9 mouse cellular contexts compared by ENCODE assay signal in the genomic region with DNA sequence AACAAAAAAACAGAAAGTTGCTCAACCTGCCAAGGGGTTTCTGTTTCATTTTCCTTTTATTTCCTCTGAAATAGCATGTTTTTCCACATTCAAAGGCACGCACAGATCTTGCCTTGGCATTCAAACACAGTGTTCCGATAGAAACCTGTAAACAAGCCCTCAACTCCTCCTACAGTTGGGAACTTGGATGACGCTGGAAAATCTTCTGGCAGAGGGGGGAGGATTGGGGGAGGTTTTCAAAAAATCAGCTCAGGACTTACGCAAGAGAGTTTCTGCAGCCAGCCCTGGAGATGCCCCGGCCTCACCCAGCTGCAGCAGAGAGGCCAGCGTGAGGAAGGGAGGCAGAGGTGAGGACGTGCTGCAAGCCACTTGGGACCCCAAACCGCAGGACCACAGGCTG. TPM values are rescaled to one million over a fixed set of nuclear protein-coding genes. Genes with fewer than 3 reads are reported as not detected.
DNase-seq lines count a peak whose midpoint lies in the region; ATAC-seq and TF ChIP-seq lines count a peak whose summit lies in the region.
"Had no signal": no experiment of that assay in that cellular context is flagged by ENCODE, and none has a peak within 500 bp of the region (broad histone marks: within the 10 kb centered on the region; RNA-seq: fewer than 3 reads in every experiment).

No protein-coding gene starts in this region.

- H3K4me2 ChIP-seq in embryonic facial prominence, embryonic 13.5 days = no peak overlapping the region
- peak overlapping the region; percentile 82 for H3K4me2 ChIP-seq in CH12.LX (ENCODE audit: insufficient read depth, low read depth, poor library complexity, severe bottlenecking)
- H3K4me2 ChIP-seq in hindbrain, embryonic 12.5 days (replicated peaks) = no peak overlapping the region
- no peak overlapping the region for H3K4me2 ChIP-seq in hindbrain, embryonic 16.5 days (ENCODE audit: low read length)
- H3K4me2 ChIP-seq: neural tube, embryonic 13.5 days had no signal

- dilution Hi-C loops in CH12.LX (cut with MboI; ENCODE audit: extremely low pct_ligation_motif_present, extremely low pct_unique_long_range_greater_than_20kb, low sequenced_read_pairs) = no loop called here

- no peaks in the 10 kb centered on the region for H3K27me3 ChIP-seq in embryonic facial prominence, embryonic 13.5 days
- H3K27me3 ChIP-seq in embryonic facial prominence, embryonic 10.5 days (replicated peaks; ENCODE audit: low read depth, poor library complexity, severe bottlenecking) = no peaks in the 10 kb centered on the region
- no peaks in the 10 kb centered on the region for H3K27me3 ChIP-seq in CH12.LX (replicated peaks)
- H3K27me3 ChIP-seq in hindbrain, embryonic 12.5 days = no peaks in the 10 kb centered on the region
- no peaks in the 10 kb centered on the region for H3K27me3 ChIP-seq in hindbrain, embryonic 16.5 days (replicated peaks; ENCODE audit: control insufficient read depth, insufficient read depth, low read length)
- H3K27me3 ChIP-seq: neural tube, embryonic 13.5 days had no signal

- H3K9me3 ChIP-seq in embryonic facial prominence, embryonic 13.5 days = no peaks in the 10 kb centered on the region
- no peaks in the 10 kb centered on the region for H3K9me3 ChIP-seq in embryonic facial prominence, embryonic 10.5 days
- H3K9me3 ChIP-seq in CH12.LX (replicated peaks; ENCODE audit: low read length) = no peaks in the 10 kb centered on the region
- H3K9me3 ChIP-seq in hindbrain, embryonic 12.5 days (replicated peaks) = no peaks in the 10 kb centered on the region
- H3K9me3 ChIP-seq in hindbrain, embryonic 16.5 days (ENCODE audit: control insufficient read depth, low read length) = no peaks in the 10 kb centered on the region
- H3K9me3 ChIP-seq: neural tube, embryonic 13.5 days had no signal

- no peak for ATAC-seq in embryonic facial prominence, embryonic 13.5 days (ENCODE audit: insufficient number of reproducible peaks, insufficient read depth, low FRiP score, low TSS enrichment, low read depth)
- no peak for ATAC-seq in hindbrain, embryonic 12.5 days (ENCODE audit: low FRiP score)
- no peak for ATAC-seq in hindbrain, embryonic 16.5 days

- no peaks in the 10 kb centered on the region for H3K79me2 ChIP-seq in CH12.LX (replicated peaks; ENCODE audit: control insufficient read depth, extremely low read depth, insufficient read depth, poor library complexity, severe bottlenecking)

- intact Hi-C loops in gastrocnemius, postnatal 14 days (cut with DNase I; ENCODE audit: low total_unique reads) = no loop called here

- H3K9ac ChIP-seq in embryonic facial prominence, embryonic 13.5 days = no peak overlapping the region
- no peak overlapping the region for H3K9ac ChIP-seq in CH12.LX (ENCODE audit: insufficient read depth, low read depth)
- H3K9ac ChIP-seq in hindbrain, embryonic 12.5 days = no peak overlapping the region
- H3K9ac ChIP-seq in hindbrain, embryonic 16.5 days (ENCODE audit: low read depth, low read length) = no peak overlapping the region
- H3K9ac ChIP-seq: neural tube, embryonic 13.5 days had no signal

- H3K4me3 ChIP-seq in embryonic facial prominence, embryonic 13.5 days = no peak overlapping the region
- H3K4me3 ChIP-seq in embryonic facial prominence, embryonic 10.5 days = no peak overlapping the region
- H3K4me3 ChIP-seq in CH12.LX (replicated peaks in 1 of 3; ENCODE audit: low read depth in 2 of 3, low read length in 2 of 3, poor library complexity in 1 of 3) = peak overlapping the region in 1 of 3 experiments; percentile 35
- H3K4me3 ChIP-seq in hindbrain, embryonic 12.5 days = no peak overlapping the region
- H3K4me3 ChIP-seq in hindbrain, embryonic 16.5 days (ENCODE audit: low read length) = no peak overlapping the region
- H3K4me3 ChIP-seq: neural tube, embryonic 13.5 days had no signal

- TF ChIP-seq EP300 in CH12.LX (IDR thresholded peaks at IDR 0.05; ENCODE audit: low read length) = no peak

- no peak for TF ChIP-seq CTCF in CH12.LX (conservative IDR thresholded peaks at IDR 0.05 in 1 of 2, IDR thresholded peaks at IDR 0.05 in 1 of 2; ENCODE audit: low read depth in 2 of 2, low read length in 2 of 2)

- in situ Hi-C loops in CH12.LX (cut with MboI; ENCODE audit: low pct_ligation_motif_present, low pct_unique_long_range_greater_than_20kb, low sequenced_read_pairs) = no loop called here

- no peak for TF ChIP-seq POLR2A in CH12.LX (IDR thresholded peaks at IDR 0.05; ENCODE audit: low read depth, low read length)

- 54% methylated on average over 8 of the region's 8 CpGs for WGBS in embryonic facial prominence, embryonic 13.5 days
- 68% methylated on average over 8 of the region's 8 CpGs for WGBS in embryonic facial prominence, embryonic 10.5 days
- 77% methylated on average over 8 of the region's 8 CpGs for WGBS in hindbrain, embryonic 12.5 days
- 70% methylated on average over 8 of the region's 8 CpGs for WGBS in hindbrain, embryonic 16.5 days

- peaks cover 8% of the 10 kb centered on the region for H3K4me1 ChIP-seq in embryonic facial prominence, embryonic 13.5 days
- no peaks in the 10 kb centered on the region for H3K4me1 ChIP-seq in embryonic facial prominence, embryonic 10.5 days
- H3K4me1 ChIP-seq in CH12.LX (ENCODE audit: control insufficient read depth in 1 of 2, insufficient read depth in 2 of 2) = peaks cover 7 to 18% of the 10 kb centered on the region in 2 experiments
- peaks cover 5% of the 10 kb centered on the region; the same call in 1 of the 2 replicates for H3K4me1 ChIP-seq in hindbrain, embryonic 12.5 days
- H3K4me1 ChIP-seq in hindbrain, embryonic 16.5 days (ENCODE audit: control insufficient read depth, insufficient read depth, low read depth, low read length) = no peaks in the 10 kb centered on the region

- no peak for TF ChIP-seq RAD21 in CH12.LX (IDR thresholded peaks at IDR 0.05; ENCODE audit: low read depth, low read length)

- H3K36me3 ChIP-seq in embryonic facial prominence, embryonic 13.5 days = no peaks in the 10 kb centered on the region
- no peaks in the 10 kb centered on the region for H3K36me3 ChIP-seq in embryonic facial prominence, embryonic 10.5 days (replicated peaks)
- H3K36me3 ChIP-seq in CH12.LX (replicated peaks in 1 of 2; ENCODE audit: control insufficient read depth in 1 of 2, insufficient read depth in 1 of 2, low read length in 1 of 2) = no peaks in the 10 kb centered on the region
- H3K36me3 ChIP-seq in hindbrain, embryonic 12.5 days = no peaks in the 10 kb centered on the region
- H3K36me3 ChIP-seq in hindbrain, embryonic 16.5 days (ENCODE audit: control insufficient read depth, insufficient read depth, low read length) = no peaks in the 10 kb centered on the region
- H3K36me3 ChIP-seq: neural tube, embryonic 13.5 days had no signal

- H3K27ac ChIP-seq in embryonic facial prominence, embryonic 13.5 days = peak overlapping the region; percentile 82; the same call in 1 of the 2 replicates
- H3K27ac ChIP-seq in embryonic facial prominence, embryonic 10.5 days (replicated peaks) = no peak overlapping the region
- H3K27ac ChIP-seq in CH12.LX (ENCODE audit: insufficient read depth, low read depth) = no peak overlapping the region
- no peak overlapping the region for H3K27ac ChIP-seq in hindbrain, embryonic 12.5 days
- H3K27ac ChIP-seq in hindbrain, embryonic 16.5 days (ENCODE audit: low read depth, low read length) = no peak overlapping the region
- H3K27ac ChIP-seq: neural tube, embryonic 13.5 days had no signal

- DNase-seq in embryonic facial prominence, embryonic 10.5 days (ENCODE audit: low spot score) = no peak
- DNase-seq in CH12.LX (ENCODE audit: extremely low read depth) = no peak
- DNase-seq in gastrocnemius, postnatal 14 days = peak; percentile 76
- DNase-seq in kidney, postnatal 36 days = peak; percentile 70 to 86
- DNase-seq in naive thymus-derived CD4-positive, alpha-beta T cell, adult 2 months (ENCODE audit: low read depth) = peak; percentile 72

TF ChIP-seq in CH12.LX, 34 proteins besides CTCF, POLR2A, EP300 and RAD21:
- no peak for TF ChIP-seq ELF1 (IDR thresholded peaks at IDR 0.05; ENCODE audit: low read depth, low read length)
- TF ChIP-seq MEF2A (IDR thresholded peaks at IDR 0.05; ENCODE audit: borderline replicate concordance, low read depth, low read length) = 0 out of 2 replicates have a peak, but pooled peaks have one; percentile 72
- TF ChIP-seq BHLHE40 (IDR thresholded peaks at IDR 0.05; ENCODE audit: low read depth, low read length) = peak; percentile 10; the same call in 1 of the 2 replicates

RNA-seq across cellular contexts. Expression of gene Gm10282, which starts 1.4 kb away (rescaled TPM):
- polyA plus RNA-seq in embryonic facial prominence, embryonic 13.5 days (2015; fragmentation: Nextera tagmentation; extraction: Ambion mirVana) = 26.9 and 55.7 TPM in 2 replicates
- polyA plus RNA-seq in embryonic facial prominence, embryonic 10.5 days (2016; fragmentation: Nextera tagmentation; extraction: Ambion mirVana) = 31.3 and 36.9 TPM in 2 replicates
- 16.4 and 18.3 TPM in 2 replicates for total RNA-seq in CH12.LX (2012; rRNA removed)
- 76.4 and 77.7 TPM in 2 replicates for total RNA-seq in CH12.LX (2014; rRNA removed)
- 125 and 176 TPM in 2 replicates for polyA plus RNA-seq in CH12.LX (2012; ENCODE audit: insufficient read length, low read depth)
- total RNA-seq in gastrocnemius, postnatal 14 days (2021) = 1 to 10 TPM; 5.1 to 7.5 TPM
- 19.1 and 21.2 TPM in 2 replicates for polyA plus RNA-seq in hindbrain, embryonic 12.5 days (2016; fragmentation: Nextera tagmentation; extraction: Ambion mirVana)
- polyA plus RNA-seq in hindbrain, embryonic 16.5 days (2015; fragmentation: Nextera tagmentation; extraction: Ambion mirVana) = 10.1 and 14.5 TPM in 2 replicates

RNA-seq across cellular contexts. Expression of gene Klf2, which starts 15.2 kb away (rescaled TPM):
- polyA plus RNA-seq in embryonic facial prominence, embryonic 13.5 days (2015; fragmentation: Nextera tagmentation; extraction: Ambion mirVana) = 5.6 and 5.8 TPM in 2 replicates
- polyA plus RNA-seq in embryonic facial prominence, embryonic 10.5 days (2016; fragmentation: Nextera tagmentation; extraction: Ambion mirVana) = 3.1 and 3.7 TPM in 2 replicates
- not detected in 2 replicates for total RNA-seq in CH12.LX (2012; rRNA removed)
- 0.12 and 0.16 TPM in 2 replicates for total RNA-seq in CH12.LX (2014; rRNA removed)
- polyA plus RNA-seq in CH12.LX (2012; ENCODE audit: insufficient read length, low read depth) = 0.74 and 1.4 TPM in 2 replicates
- 10 to 100 TPM; 19.1 to 24.1 TPM for total RNA-seq in gastrocnemius, postnatal 14 days (2021)
- polyA plus RNA-seq in hindbrain, embryonic 12.5 days (2016; fragmentation: Nextera tagmentation; extraction: Ambion mirVana) = 9.4 and 10.3 TPM in 2 replicates
- 5.1 and 5.4 TPM in 2 replicates for polyA plus RNA-seq in hindbrain, embryonic 16.5 days (2015; fragmentation: Nextera tagmentation; extraction: Ambion mirVana)

Comparison
In these comparisons a context has a peak if more than half of its experiments do, and no peak if none do; other contexts are left out.
1. DNase-seq: peak in gastrocnemius, postnatal 14 days (single experiment), kidney, postnatal 36 days (2 of 2) and naive thymus-derived CD4-positive, alpha-beta T cell, adult 2 months (single experiment); none in embryonic facial prominence, embryonic 10.5 days (single experiment) and CH12.LX (single experiment).